Mouse (Mus musculus): ENCODE measurements around the gene Fbln1.

Gene Fbln1

DNA sequence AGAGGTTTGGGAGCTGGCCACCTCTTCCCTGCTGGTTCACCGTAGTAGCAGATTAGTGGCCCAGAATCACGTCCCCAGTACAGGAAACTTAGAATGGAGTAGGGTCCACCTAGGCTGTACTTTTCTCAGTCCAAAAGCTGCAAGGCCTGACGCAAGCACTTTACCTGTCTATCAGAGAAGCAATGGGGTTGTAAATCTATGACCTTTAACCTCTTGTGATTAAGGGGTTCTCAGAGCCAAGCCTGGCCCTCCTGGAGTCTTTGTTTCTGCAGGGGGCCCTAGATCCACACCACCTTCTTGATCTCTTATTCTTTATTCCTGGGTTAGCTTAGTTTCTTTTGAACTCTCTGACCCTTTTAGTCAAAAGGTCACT, 940 bp downstream of the Fbln1 start:
- DNase-seq (ENCODE audit: low read depth, low spot score): no peak

DNA sequence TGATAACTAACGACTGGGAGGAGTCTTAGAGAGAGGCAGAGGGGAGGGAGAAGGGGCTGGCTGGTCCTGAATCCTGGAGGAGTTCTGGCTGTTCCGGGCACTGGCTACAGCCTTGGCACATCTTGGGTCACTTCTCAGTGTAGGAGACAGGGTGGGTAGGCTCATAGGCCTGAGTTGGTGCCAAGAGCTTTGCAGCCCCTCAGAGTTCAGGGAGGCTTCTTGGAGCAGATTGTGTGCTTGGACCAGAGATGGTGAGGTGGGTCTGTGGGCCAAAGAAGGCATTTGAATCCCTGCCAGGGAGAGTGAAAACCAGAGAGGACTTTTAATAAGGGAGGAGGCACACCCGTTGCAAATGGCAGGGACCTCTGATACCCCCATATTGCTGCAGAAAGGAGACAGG, 1.3 kb downstream of the Fbln1 start:
- no peak for DNase-seq (ENCODE audit: low read depth, low spot score)

DNA sequence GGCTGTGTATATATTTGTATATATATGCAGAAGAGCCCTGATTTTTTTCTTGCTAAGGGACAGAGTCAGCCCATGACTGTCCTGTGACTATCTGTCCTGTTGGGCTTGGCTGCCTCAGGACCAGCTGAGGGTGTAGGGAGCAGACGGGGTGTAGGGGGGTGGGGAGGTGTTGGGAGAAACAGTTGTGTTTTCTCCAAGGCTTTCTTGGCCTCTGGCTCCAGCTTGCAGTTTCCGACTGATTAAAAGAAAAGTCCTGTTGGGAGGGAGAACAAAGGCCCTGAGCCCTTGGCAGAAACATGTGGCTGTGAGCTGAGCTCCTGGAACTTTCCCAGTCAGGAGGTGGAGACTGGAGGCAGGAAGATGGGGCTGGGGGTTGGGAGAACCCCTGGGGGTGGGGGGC, 2.0 kb downstream of the Fbln1 start:
- DNase-seq (ENCODE audit: low read depth, low spot score): peak; percentile 61

DNA sequence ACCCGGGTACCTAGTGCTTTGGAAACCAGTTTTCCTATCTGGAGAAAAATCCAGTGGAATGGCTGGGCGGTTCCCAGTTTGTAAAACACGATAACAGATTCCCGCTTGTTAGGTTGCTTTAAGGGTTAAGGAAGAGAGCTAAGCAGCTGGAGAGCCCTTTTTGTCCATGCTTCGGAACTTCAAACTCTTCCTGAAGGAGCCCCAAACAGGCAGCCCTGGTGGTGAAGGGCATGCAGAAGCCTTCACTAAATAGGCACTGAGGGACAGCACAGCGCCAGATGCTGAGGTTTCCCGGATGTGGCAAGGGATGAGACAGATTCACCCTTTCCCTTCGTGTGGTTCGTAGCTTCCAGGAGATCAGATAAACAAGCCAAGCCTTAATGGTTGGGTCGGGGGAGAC, 2.6 kb downstream of the Fbln1 start:
- no peak for DNase-seq (ENCODE audit: low read depth, low spot score)

DNA sequence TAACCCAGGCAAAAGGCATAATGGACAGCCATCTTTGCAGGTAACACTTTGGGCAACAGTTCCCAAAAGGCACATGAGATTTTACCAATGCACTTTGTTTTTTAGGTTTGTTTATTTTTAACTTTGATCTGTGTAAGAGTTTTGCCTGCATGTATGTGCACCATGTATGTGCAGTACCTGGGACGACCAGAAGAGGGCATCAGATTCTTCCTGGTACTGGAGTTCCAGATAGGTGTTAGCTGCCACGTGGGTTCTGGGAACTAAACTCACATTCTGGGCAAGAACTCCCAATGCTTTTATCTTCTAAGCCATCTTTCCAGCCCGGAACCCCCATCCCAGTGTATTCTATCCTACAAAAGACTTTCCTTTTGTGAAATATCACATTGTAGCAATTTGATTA, 3.6 kb downstream of the Fbln1 start:
- DNase-seq (ENCODE audit: low read depth, low spot score): no peak

DNA sequence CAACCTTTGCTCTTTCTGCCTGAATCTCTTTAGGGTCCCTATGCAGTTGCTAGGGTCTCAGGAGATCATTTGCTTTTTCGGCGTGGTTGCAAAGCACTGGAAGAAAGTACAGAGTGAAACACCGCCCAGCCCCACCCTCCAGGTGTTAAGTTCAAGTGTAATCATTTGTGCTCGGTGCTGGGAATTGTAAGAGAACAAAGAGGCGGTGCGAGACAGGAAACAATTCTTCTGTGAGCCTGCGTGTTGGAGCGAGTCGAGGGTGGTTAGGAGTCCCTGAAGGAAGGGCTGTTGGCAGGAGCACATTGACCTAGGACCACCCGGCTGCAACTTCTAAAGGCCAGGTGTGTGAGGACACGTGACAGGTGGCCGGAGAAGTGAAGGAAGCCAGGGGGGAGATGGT, 4.9 kb downstream of the Fbln1 start:
- no peak for DNase-seq (ENCODE audit: low read depth, low spot score)

DNA sequence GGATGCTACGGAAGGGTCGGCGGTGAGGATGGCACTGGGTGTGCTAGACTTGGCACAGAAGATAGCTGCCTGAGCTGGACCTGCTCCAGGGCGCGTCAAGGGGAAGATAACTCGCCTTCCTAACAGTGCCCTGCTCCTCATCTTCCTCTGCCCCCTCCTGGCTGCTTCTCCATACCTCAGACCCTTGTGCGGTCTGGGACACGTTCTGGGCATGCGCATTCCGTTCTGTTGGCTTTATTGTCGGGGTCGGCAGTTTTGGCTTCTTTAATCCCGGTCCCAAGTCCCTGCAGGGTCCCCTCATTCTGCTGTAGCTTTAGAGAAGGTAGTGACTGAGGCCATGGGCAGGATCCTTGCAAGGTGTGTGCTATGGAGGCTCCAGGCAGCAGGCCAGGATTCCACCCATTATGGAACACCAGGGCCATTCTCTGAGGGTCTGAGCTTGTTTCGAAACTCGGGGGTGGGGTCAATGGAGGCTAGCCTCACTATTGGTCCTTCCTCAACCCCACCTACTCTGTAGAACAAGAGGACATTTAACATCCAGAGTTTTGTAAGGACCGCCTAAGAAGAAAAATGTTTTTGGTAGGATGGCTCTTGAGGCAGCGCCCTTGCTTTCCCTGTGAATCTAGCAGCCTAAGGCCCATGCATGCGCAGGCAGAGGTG, 5.5 kb downstream of the Fbln1 start:
- DNase-seq (ENCODE audit: low read depth, low spot score): no peak

DNA sequence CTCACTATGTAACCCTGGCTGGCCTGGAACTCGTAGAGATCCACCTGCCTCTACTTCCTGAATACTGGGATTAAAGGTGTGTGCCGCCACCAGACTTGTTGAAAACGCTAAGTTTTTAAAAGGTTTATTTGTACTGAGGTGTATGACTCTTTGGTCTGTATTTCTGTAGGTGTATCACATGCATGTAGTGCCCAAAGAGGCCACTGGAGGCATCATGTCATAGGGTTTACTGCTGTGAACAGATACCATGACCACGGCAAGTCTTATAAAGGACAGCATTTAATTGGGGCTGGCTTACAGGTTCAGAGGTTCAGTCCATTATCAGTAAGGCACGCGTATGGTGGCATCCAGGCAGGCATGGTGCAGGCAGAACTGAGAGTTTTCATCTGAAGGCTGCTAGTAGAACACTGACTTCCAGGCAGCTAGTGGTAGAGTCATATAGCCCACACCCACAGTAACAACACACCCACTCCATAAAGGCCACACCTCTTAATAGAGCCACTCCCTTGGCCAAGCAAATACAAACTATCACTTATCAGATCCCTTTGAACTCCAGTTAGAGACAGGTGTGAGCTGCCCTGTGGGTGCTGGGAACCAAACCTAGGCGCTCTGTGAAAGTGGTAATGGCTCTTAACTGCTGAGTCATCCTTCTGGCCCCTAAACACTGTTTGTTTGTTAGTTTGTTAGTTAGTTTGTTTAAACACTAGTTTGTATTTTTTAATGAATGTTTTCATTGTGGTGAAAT, 10.5 kb downstream of the Fbln1 start:
- no peak for DNase-seq (ENCODE audit: low read depth, low spot score)

DNA sequence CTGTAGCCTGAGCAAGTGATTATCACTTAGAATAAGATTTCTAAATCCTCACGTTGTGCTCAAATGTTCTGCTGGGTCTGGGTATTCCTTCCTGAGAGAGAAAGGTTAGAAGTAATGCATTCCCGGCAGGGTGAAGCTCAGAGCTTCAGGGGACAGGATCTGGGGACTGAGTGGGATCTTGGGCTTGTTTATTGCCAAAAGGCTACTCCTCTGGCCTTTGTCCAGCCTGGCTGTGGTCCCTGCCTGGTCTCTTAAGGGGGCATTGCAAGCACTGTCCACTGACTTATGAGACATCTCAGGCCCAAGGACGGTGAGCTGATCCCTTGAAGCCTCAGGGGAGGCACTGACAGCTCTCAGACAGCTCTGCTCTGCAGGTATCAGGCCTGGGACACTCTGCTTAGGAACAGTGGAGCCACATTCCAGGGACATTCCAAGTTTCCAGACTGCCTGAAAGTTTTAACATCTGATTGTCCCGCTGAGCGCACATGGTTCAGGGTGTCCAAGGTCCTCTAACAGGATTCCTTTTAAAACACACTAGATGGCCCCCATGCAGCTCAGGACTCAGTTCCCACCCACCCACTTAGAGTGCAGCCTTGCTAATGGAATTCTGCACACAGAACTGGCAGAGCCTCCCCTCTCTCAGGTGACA, 13.0 kb downstream of the Fbln1 start:
- no peak for DNase-seq (ENCODE audit: low read depth, low spot score)

DNA sequence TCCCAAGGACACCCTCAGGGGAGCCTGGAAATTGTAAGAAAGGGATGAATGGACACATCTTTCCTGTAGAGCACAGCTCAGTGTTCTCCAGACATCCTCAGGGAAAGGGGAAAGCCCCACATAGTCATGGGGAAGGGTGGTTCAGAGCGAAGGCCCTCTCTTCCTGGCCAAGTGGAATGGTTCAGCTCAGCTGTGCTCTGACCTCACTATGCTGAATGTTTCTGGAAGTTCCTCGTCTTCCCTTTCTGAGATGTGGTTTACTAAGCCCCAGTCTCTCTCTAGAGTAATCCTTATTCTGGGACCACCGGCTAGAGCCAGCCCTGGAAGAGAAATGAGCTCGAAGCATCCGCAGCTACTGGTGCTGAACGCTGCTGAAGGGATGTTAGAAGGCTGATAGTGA, 14.6 kb downstream of the Fbln1 start:
- DNase-seq (ENCODE audit: low read depth, low spot score): no peak

DNA sequence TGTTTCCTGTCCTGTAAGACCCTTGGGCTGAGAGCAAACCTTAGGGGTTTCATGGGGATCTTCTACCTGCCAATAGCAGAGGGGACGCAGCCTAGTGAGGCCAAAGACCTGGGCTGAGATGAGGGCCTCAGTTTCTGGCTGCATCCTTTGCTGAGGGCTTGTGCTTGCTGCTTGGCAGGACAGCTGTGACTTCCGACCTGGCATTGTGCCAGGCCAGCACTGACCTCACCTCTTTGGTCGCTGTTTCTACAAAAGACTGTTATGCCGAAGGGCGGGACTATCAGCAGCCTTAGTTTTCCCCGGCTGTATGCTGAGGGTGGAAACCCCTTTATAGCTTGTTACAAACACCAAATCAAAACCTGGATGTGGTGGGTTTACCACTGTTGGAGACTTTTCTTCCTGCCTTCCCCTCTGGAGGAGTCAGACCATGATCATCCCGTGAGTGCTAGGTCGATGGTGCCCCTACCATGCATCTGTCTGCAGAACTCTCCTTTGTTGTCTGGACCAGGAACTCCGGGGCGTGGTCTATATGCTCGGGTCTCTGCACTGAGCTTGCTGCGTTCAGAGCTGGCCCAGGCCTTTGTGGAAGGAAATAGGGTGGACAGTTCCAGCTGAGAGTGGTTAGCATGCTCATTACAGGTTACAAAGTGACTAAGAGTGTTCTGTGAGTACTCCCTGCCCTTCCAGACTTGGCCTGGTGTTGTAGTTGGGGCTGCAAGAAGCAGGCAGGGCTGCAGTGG, 15.5 kb downstream of the Fbln1 start:
- no peak for DNase-seq (ENCODE audit: low read depth, low spot score)

DNA sequence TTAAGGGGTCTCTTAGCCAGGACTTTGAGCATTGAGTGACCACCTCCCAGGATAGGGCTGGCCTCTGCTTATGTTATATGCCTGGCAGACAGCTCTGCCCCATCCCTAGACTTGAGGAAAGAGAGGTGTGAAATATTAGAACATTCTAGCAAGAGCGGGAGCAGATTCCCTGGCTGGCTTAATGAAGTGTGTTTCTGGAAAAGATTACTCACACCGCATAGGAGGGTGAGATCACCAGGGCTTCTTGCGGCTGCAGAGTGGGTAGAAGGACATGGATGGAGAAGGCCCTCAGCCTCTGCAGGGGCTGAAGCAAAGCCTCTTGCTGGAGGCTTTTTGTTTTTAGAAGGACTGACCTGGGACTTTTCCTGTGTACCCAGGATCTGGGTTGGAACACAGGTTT, 19.9 kb downstream of the Fbln1 start:
- no peak for DNase-seq (ENCODE audit: low read depth, low spot score)

DNA sequence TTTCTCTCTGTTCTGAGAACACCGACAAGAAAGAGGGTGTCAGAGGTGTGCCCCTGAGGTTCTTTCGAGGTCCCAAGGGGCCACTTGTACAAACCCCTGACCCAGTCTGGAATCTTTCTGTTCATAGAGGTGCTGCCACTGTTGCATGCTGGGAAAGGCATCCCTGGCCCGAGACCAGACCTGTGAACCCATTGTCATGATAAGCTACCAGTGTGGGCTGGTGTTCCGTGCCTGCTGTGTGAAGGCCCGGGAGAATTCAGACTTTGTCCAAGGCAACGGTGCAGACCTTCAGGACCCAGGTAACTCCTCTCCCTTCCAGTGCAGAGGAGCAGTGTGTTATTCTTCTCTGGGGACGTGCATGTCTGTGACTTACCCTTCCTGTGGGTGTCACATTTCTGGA, 21.1 kb downstream of the Fbln1 start:
- DNase-seq (ENCODE audit: low read depth, low spot score): no peak

DNA sequence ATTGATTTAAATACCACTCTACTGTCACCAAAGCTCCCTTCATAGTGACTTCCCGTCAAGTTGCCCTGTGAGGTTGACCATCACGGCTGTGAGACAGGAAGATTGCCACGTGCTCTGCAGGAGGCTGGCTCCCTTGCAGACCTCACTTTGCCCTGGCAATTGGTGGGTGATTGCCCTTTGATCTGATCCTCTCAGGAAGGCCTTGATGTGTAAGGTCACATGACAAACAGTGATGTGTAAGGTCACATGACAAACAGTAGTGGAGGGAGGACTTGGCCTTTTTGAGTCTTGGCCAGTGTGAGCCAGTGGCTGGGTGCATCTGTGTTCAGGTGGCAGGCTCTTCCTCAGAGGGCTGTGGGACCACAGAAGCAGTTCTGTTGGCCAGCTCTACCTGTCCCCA, 22.8 kb downstream of the Fbln1 start:
- no peak for DNase-seq (ENCODE audit: low read depth, low spot score)

DNA sequence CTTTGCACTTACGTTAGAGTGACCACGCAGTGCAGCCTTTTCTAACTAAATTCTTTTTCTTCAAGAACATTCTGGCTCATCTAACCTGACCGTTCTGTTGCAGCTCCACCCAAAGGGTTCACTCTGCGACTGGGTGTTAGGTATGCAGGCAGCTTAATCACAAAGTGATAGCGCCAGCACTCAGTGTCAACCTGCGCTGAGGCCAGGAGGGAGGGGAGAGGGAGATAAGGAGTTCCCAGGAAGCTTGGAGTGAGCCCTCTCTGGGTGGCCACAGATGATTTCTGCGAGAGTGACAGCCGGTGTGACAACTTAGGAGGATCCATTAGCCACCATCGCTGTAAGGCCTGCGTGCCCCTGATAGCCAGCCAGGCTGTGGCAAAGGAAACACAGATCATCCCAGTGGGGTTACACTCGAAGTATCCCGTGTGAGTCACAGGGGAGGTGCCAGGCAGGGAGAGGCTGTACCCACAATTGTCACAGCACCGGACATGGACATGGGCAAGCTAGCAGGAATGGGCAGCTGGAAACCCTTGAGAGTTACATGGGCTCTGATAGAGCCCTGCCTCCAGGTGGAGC, 24.3 kb downstream of the Fbln1 start:
- no peak for DNase-seq (ENCODE audit: low read depth, low spot score)

DNA sequence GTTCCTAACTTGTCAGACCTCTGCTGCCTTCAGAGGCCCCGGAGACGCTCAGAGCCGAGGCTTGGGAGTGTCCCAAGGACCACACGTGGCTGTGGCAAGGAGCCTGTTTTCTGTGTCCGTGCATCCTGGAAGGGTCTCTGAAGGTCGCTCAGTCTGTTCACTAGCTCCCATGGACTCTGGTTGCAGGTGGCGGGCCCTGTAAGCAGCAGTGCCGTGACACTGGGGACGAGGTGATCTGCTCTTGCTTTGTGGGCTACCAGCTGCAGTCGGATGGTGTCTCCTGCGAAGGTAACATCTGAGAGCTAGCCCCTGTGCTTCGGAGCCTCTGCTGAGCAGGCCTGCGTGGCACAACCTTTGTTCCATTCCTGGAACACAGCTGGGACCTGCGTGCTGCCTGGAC, 24.9 kb downstream of the Fbln1 start:
- DNase-seq (ENCODE audit: low read depth, low spot score): no peak

DNA sequence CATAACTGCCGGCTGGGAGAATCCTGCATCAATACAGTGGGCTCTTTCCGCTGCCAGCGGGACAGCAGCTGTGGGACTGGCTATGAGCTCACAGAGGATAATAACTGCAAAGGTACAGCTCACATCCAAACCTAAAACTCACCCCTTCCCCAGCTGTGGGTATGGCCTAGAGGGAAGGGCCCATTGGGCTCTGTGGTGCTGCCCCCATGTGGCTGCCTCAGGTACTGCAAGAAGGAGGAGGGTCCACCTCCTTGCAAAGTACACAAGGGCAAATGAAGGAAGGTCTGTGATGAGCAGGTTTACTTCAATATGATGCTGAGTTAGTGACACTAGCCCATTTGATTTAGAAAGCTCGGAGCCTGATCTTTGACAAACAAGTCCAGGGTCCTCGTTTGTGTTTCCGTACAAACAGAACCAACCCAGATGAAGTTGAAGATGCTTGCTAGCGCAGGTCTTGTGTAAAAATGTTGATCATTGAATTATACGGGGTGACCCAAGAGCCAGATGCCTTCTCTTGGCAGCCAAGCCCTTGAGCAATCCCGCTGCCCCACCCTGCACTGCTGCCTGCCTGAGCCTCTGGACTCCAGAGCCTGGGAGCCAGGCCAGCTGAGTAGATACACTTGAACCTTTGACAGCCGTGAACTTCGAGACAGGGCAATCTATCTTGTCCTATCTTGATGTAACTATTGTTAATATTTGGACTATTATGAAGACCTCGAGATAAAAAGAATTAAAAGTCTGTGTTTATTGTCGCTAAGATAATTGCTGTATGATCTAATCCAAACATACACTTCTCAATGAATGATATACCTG, 25.9 kb downstream of the Fbln1 start:
- DNase-seq (ENCODE audit: low read depth, low spot score): peak; percentile 79

DNA sequence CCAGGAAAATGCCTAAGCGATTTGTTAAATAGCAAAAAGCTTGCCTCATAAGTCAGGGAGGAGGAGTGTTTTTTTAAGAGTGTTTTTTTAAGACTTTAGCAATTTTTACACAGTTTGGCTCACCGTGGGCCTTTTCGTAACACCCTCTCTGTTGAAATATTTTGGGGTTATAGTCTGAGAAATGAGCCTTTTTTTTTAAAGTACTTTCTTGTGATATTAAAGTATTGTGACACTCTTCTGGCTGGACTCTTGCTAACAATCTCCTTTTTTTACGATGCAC, 26.4 kb downstream of the Fbln1 start:
- DNase-seq (ENCODE audit: low read depth, low spot score): no peak

DNA sequence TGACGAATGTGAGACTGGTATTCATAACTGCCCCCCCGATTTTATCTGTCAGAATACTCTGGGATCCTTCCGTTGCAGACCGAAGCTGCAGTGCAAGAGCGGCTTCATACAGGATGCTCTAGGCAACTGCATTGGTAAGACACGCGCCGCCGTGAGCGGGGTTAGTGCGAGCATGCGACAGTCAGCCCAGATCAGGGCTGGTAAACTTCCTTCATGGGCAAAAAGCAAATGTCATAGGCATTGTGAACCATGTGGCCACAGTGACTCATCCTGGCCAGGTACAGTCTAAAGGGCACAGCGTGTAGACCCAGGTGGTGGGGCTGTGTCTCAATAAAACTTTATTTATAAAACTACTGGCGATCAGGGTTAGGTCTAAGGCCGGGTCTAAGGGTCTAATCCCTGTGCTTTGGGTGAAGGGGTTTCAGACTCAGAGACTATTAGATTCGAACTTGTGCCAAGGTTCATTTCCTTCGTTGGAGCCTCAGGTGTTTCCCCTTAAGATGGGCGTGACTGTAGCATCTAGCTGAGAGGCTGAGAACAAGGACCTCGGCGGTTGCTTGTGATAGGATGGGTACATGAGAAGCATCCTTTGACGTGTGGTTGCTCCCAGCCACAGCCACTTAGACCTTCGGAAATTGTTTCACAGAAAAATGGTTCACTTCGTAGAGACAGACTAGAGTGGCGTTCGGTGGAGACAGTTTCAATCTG, 26.9 kb downstream of the Fbln1 start:
- DNase-seq (ENCODE audit: low read depth, low spot score): no peak

DNA sequence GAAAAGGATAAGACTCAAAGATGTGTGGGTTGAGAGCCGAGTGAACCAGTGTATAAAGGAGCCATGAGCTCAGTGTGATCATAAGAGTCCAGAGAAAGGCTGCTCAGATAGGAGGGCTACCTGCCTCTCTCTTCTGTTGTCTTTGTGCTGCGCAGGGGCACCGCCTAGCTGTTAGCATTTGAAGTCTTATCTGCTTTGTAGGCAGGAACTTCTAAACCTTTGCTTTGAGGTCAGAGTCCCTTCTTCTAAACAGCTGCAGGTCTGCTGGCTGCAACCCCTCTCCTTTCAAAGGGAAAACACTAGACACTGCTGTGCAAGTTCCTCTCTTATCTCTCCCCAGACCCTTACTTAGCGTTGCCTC, 27.5 kb downstream of the Fbln1 start:
- no peak for DNase-seq (ENCODE audit: low read depth, low spot score)

DNA sequence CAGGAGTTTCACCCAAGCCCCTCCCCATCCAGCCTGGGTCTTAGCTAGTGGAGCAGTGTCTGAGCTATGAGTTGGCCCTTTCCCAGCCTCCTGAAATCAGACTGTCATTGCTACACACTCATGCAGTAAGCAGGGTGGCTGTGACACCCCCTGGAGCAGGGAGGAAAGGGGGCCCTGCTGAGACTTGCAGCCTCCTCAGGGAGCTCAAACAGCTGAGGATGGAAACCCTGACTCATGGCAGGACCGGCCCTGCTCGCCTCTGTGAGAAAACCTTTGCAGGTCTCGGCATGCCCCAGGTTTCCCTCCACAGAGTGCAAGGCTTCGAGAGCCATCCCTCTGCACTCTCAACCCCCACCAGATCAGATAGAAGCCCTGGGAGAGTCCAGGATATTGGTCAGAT, 27.9 kb downstream of the Fbln1 start:
- DNase-seq (ENCODE audit: low read depth, low spot score): peak; percentile 27
